Mouse (Mus musculus): ENCODE measurements around the gene Tspan5. TPM values are rescaled to one million over a fixed set of nuclear protein-coding genes. Genes with fewer than 3 reads are reported as not detected.

The Tspan5 gene
- polyA plus RNA-seq, 1 experiment from 2014 or later: 4.3 TPM

DNA sequence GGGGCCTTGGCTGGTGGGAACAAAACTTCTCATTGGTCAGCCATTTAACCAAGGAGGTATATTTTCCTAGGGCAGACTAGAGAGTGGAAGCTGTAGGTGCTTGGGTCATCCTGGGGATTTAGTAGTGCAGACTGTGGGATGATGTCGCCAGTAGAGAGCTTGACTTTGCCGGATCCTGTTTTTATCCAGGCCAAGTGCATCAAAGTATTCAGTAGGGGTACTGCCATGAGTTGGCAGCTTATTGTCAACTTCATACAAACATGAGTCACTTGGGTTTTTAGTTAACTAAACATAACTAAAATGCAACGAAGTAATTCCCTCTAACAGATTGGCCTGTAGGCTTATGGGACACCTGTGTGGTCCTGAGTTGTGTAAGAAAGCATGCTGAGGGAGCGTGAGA lies 174.6 kb downstream of the Tspan5 start:
- no peak overlapping the region for H3K4me3 ChIP-seq (replicated peaks)
- ATAC-seq (ENCODE audit: low read depth): no peak
- H3K4me2 ChIP-seq: no peak overlapping the region
- H3K9ac ChIP-seq: no peak overlapping the region
- no peaks in the 10 kb centered on the region for H3K4me1 ChIP-seq (replicated peaks)
- no peak for DNase-seq
- H3K27ac ChIP-seq: no peak overlapping the region
- WGBS (ENCODE audit: insufficient replicate concordance): 74% methylated on average over 4 of the region's 4 CpGs
- H3K36me3 ChIP-seq: no peaks in the 10 kb centered on the region
- H3K9me3 ChIP-seq (replicated peaks): no peaks in the 10 kb centered on the region
- H3K27me3 ChIP-seq: no peaks in the 10 kb centered on the region

GRCm38 (mm10) chr3:138917016-138917415 lies 175.0 kb downstream of the Tspan5 start:
- H3K4me1 ChIP-seq (replicated peaks): no peaks in the 10 kb centered on the region
- H3K4me3 ChIP-seq (replicated peaks): no peak overlapping the region
- no peaks in the 10 kb centered on the region for H3K36me3 ChIP-seq
- no peak overlapping the region for H3K9ac ChIP-seq
- WGBS (ENCODE audit: insufficient replicate concordance): 65% methylated on average over 4 of the region's 4 CpGs
- no peak overlapping the region for H3K27ac ChIP-seq
- no peak overlapping the region for H3K4me2 ChIP-seq
- ATAC-seq (ENCODE audit: low read depth) (no peak), DNase-seq (no peak)
- no peaks in the 10 kb centered on the region for H3K27me3 ChIP-seq
- no peaks in the 10 kb centered on the region for H3K9me3 ChIP-seq (replicated peaks)

- no peaks in the 10 kb centered on the region for H3K36me3 ChIP-seq
- no peak overlapping the region for H3K9ac ChIP-seq
- DNase-seq: no peak
- ATAC-seq (ENCODE audit: low read depth): no peak
- H3K27ac ChIP-seq: no peak overlapping the region
- no peak overlapping the region for H3K4me2 ChIP-seq
- H3K4me1 ChIP-seq (replicated peaks): no peaks in the 10 kb centered on the region
- H3K27me3 ChIP-seq: no peaks in the 10 kb centered on the region
- H3K9me3 ChIP-seq (replicated peaks): no peaks in the 10 kb centered on the region
- H3K4me3 ChIP-seq (replicated peaks): no peak overlapping the region
- WGBS (ENCODE audit: insufficient replicate concordance): 63% methylated on average over 4 of the region's 4 CpGs
These were observed 176.2 kb downstream of the Tspan5 start for GRCm38 (mm10) chr3:138918241-138918640.

DNA sequence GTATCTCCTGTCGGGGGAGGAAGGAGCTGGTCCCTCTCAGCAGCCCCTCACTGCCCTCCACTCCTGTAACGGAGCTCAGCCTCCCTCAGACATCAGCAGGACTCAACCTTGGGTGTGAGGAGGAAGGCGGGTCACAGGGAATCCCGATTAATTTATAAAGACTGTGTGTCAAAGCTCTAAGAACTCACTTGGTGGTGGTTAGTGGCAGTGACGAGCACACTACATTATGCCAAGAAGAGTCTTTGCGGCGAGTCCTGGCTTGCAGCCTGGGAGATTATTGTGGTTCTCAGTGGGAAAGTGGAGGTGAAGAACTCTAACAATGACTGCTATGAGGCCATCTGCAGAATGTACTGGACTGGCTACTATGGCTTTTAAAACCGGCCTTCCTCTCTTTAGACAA lies 184.2 kb downstream of the Tspan5 start:
- H3K27ac ChIP-seq: no peak overlapping the region
- no peaks in the 10 kb centered on the region for H3K9me3 ChIP-seq (replicated peaks)
- WGBS (ENCODE audit: insufficient replicate concordance): 89% methylated on average over 8 of the region's 8 CpGs
- ATAC-seq (ENCODE audit: low read depth) (no peak), DNase-seq (no peak)
- no peaks in the 10 kb centered on the region for H3K4me1 ChIP-seq (replicated peaks)
- no peak overlapping the region for H3K9ac ChIP-seq
- peaks cover 26% of the 10 kb centered on the region for H3K36me3 ChIP-seq
- no peak overlapping the region for H3K4me2 ChIP-seq
- no peaks in the 10 kb centered on the region for H3K27me3 ChIP-seq
- no peak overlapping the region for H3K4me3 ChIP-seq (replicated peaks)

DNA sequence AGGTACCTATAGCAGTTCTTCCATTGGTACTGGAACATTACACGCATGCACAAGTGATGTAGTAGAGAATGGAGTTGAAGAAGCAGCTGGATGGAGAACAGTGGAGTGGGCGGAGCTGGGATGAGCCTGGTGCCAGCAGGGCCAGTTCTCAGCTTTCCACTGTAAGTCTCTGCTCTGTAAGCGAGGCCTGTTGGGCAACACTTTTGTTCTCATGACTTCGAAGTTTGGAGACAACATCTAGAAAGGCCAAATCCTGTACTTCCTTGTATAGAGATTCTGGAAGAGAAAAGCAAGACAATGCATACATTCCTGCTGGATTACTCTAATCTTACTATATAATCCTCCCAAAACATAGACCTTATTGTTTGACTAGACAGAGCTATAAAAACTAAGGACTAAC lies 185.4 kb downstream of the Tspan5 start:
- Histone ChIP-seq H3K36me3 (peaks cover 26% of the 10 kb centered on the region), H3K9ac (no peak overlapping the region)
- 79% methylated on average over 4 of the region's 4 CpGs for WGBS (ENCODE audit: insufficient replicate concordance)

DNA sequence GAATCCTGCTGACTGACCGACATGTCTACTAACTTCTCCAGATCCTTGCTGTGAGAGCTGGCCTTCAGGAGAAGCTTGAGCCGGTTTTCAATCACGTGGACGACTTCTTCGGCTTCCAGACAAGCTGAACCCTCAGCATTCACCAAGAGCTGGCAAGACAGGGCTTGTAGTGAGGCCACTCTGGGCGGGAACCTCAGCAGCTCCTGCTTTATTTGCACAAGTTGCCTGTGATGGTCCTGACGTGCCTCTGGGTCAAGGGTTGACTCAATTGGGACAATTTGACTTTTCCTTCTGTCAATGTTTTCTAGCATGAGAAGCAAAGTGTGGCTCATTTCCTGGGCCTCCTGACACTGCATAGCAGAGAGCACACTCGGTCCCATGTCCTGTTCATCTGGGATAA lies 194.8 kb downstream of the Tspan5 start:
- H3K36me3 ChIP-seq: peaks cover 25% of the 10 kb centered on the region
- no peak overlapping the region for H3K4me2 ChIP-seq
- H3K9me3 ChIP-seq (replicated peaks): no peaks in the 10 kb centered on the region
- H3K27ac ChIP-seq: no peak overlapping the region
- ATAC-seq (ENCODE audit: low read depth): no peak
- 78% methylated on average over 8 of the region's 8 CpGs for WGBS (ENCODE audit: insufficient replicate concordance)
- H3K9ac ChIP-seq: no peak overlapping the region
- H3K4me3 ChIP-seq (replicated peaks): no peak overlapping the region
- H3K27me3 ChIP-seq: no peaks in the 10 kb centered on the region
- DNase-seq: no peak
- H3K4me1 ChIP-seq (replicated peaks): no peaks in the 10 kb centered on the region

More for the DNA sequence above, 185.4 kb downstream of the Tspan5 start:
- no peak for ATAC-seq (ENCODE audit: low read depth)
- Histone ChIP-seq H3K4me1 (replicated peaks) (no peaks in the 10 kb centered on the region), H3K27ac (no peak overlapping the region), H3K9me3 (replicated peaks) (no peaks in the 10 kb centered on the region), H3K4me2 (no peak overlapping the region), H3K4me3 (replicated peaks) (no peak overlapping the region), H3K27me3 (no peaks in the 10 kb centered on the region)
- DNase-seq: no peak

GRCm38 (mm10) chr3:138937241-138937640 lies 195.2 kb downstream of the Tspan5 start:
- 85% methylated on average over 10 of the region's 10 CpGs for WGBS (ENCODE audit: insufficient replicate concordance)
- no peaks in the 10 kb centered on the region for H3K4me1 ChIP-seq (replicated peaks)
- H3K9ac ChIP-seq: no peak overlapping the region
- no peak overlapping the region for H3K4me2 ChIP-seq
- no peaks in the 10 kb centered on the region for H3K27me3 ChIP-seq
- no peak overlapping the region for H3K4me3 ChIP-seq (replicated peaks)
- DNase-seq (no peak), ATAC-seq (ENCODE audit: low read depth) (no peak)
- peaks cover 25% of the 10 kb centered on the region for H3K36me3 ChIP-seq
- no peak overlapping the region for H3K27ac ChIP-seq
- H3K9me3 ChIP-seq (replicated peaks): no peaks in the 10 kb centered on the region

DNA sequence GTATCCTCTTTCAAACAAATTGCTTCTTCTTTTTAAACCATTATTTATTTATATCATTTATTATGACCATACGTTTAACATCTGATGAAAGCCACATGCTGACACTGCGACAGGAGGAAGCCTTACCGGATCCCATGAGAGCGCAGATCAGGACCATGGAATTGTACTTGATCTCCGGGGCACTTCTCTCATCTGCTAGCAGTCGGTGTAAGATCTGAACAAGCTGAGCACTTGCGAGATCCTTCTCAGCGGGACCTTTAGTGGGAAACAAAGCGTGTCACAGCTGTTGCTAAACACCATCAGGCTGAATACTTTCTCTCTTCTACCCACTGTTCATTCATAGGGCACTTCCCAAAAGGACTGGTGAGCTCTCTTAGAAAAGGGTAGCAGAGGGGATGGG lies 199.6 kb downstream of the Tspan5 start:
- H3K4me3 ChIP-seq (replicated peaks): no peak overlapping the region
- H3K9ac ChIP-seq: no peak overlapping the region
- H3K27ac ChIP-seq: no peak overlapping the region
- WGBS (ENCODE audit: insufficient replicate concordance): 77% methylated on average over 9 of the region's 9 CpGs
- no peak for DNase-seq
- ATAC-seq (ENCODE audit: low read depth): no peak
- H3K4me1 ChIP-seq (replicated peaks): no peaks in the 10 kb centered on the region
- H3K9me3 ChIP-seq (replicated peaks): no peaks in the 10 kb centered on the region
- H3K27me3 ChIP-seq: no peaks in the 10 kb centered on the region
- no peak overlapping the region for H3K4me2 ChIP-seq
- H3K36me3 ChIP-seq: peaks cover 46% of the 10 kb centered on the region

DNA sequence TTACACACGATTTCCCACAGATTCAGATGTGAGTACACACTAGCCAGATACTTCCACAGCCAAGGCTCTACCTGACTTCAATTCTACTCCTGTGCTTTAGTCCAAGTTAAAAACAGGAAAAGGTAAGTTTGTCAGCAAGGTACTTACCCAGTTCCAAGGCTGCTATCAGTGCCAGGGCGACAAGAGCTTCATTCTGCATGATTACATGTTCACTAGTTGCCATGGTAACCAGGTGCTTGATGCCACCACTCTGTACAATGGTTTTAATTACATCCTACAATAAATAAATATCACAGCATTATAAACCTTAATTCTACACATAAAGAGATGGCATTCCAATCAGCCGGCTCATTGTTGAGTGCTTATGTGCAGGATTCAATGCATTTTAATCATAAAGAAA lies 203.5 kb downstream of the Tspan5 start:
- DNase-seq (no peak), ATAC-seq (ENCODE audit: low read depth) (no peak)
- Histone ChIP-seq H3K9ac (no peak overlapping the region), H3K27me3 (no peaks in the 10 kb centered on the region), H3K4me3 (replicated peaks) (no peak overlapping the region), H3K4me1 (replicated peaks) (no peaks in the 10 kb centered on the region), H3K4me2 (no peak overlapping the region), H3K9me3 (replicated peaks) (no peaks in the 10 kb centered on the region), H3K36me3 (peaks cover 38% of the 10 kb centered on the region), H3K27ac (no peak overlapping the region)
- 87% methylated on average over 3 of the region's 3 CpGs for WGBS (ENCODE audit: insufficient replicate concordance)

DNA sequence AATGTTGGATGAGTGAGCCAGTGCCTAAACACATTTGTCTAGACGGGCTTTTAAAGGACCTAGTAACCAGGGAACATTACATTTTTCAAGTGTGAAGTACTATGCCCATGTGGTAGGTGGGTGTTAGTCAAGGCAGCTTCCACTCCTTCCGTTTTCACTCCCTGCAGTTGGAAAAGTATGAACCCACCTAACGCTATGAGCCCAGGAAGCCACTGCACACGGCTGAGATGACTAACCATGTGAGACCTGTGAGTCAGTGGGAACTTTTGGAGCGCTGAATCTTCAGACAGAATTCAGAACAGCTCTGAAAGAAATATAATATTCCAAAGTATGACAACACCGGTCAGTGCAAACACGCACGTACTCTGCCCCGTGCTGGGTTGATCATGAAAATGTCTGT lies 207.1 kb downstream of the Tspan5 start:
- 88% methylated on average over 9 of the region's 9 CpGs for WGBS (ENCODE audit: insufficient replicate concordance)
- H3K4me1 ChIP-seq (replicated peaks): no peaks in the 10 kb centered on the region

DNA sequence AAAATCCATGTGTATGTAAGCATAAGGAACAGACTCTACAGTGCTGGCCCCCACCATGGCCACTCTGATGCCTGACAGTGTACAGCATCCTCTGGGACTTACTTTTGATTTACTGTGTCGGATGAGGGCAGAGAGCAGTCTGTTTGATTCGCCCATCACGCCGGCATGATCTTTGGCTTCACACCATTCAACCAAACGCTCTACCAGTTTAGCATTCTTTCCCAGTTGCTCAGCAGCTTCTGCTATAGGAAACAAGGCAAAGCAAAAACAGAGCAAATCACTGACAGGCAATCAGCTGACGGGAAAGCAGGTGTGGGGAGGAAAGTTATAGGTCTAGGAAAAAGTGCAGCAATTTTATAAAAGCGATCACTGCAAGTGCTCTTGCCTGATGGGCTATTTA lies 213.2 kb downstream of the Tspan5 start:
- Histone ChIP-seq H3K4me3 (replicated peaks) (no peak overlapping the region), H3K9ac (no peak overlapping the region), H3K4me2 (no peak overlapping the region), H3K4me1 (replicated peaks) (no peaks in the 10 kb centered on the region), H3K9me3 (replicated peaks) (no peaks in the 10 kb centered on the region), H3K27ac (no peak overlapping the region), H3K27me3 (no peaks in the 10 kb centered on the region), H3K36me3 (peaks cover 41% of the 10 kb centered on the region)
- no peak for ATAC-seq (ENCODE audit: low read depth)
- DNase-seq: no peak
- WGBS (ENCODE audit: insufficient replicate concordance): 83% methylated on average over 7 of the region's 7 CpGs

More for the DNA sequence above, 207.1 kb downstream of the Tspan5 start:
- H3K4me2 ChIP-seq: no peak overlapping the region
- no peak overlapping the region for H3K27ac ChIP-seq
- no peak for DNase-seq
- H3K27me3 ChIP-seq: no peaks in the 10 kb centered on the region
- peaks cover 35% of the 10 kb centered on the region for H3K36me3 ChIP-seq
- H3K4me3 ChIP-seq (replicated peaks): no peak overlapping the region
- no peaks in the 10 kb centered on the region for H3K9me3 ChIP-seq (replicated peaks)
- no peak overlapping the region for H3K9ac ChIP-seq
- ATAC-seq (ENCODE audit: low read depth): no peak
